Mouse (Mus musculus): ENCODE data around the gene C2. TPM values are rescaled to one million over a fixed set of nuclear protein-coding genes. Genes with fewer than 3 reads are reported as not detected.
A peak's percentile ranks its signal among the peaks of the same experiment; 100 is the strongest.
"Not testable (repeated sequence)": the region's sequence is repeated elsewhere in the genome, so short reads cannot be mapped to it uniquely, and the experiment has no call there.

The C2 gene
- polyA plus RNA-seq, 1 experiment from 2014 or later, result 0.24 TPM

GRCm38 (mm10) chr17:34849722-34850516 lies 48.1 kb downstream of the C2 start, which contains the start of the genes Skiv2l and Nelfe:
Gene Skiv2l, minus strand, starts transcription at chr17:34850210.
Gene Nelfe, plus strand, starts transcription at chr17:34850391.
- H3K4me2 ChIP-seq, result peak within 1 kb of the TSS; percentile 92
- H3K9ac ChIP-seq, result peak within 1 kb of the TSS; percentile 87
- H3K4me3 ChIP-seq, result peak within 1 kb of the TSS; percentile 91
- H3K4me1 ChIP-seq (replicated peaks), result peaks cover 16% of the 10 kb centered on the region
- H3K27ac ChIP-seq (ENCODE audit: poor library complexity, severe bottlenecking), result no peak within 1 kb of the TSS
- WGBS, result under 1% methylated on average over 64 of the region's 65 CpGs
- no peaks in the 10 kb centered on the region for H3K27me3 ChIP-seq (replicated peaks)
- H3K9me3 ChIP-seq (replicated peaks), result no peaks in the 10 kb centered on the region
- H3K36me3 ChIP-seq, result peaks cover 61% of the 10 kb centered on the region
- peak; percentile 97 for ATAC-seq (ENCODE audit: insufficient number of reproducible peaks, low FRiP score)

- Histone ChIP-seq H3K4me1 (replicated peaks) (peaks cover 16% of the 10 kb centered on the region), H3K36me3 (peaks cover 62% of the 10 kb centered on the region), H3K4me3 (no peak overlapping the region), H3K9ac (no peak overlapping the region), H3K27ac (ENCODE audit: poor library complexity, severe bottlenecking) (no peak overlapping the region), H3K9me3 (replicated peaks) (no peaks in the 10 kb centered on the region), H3K27me3 (replicated peaks) (no peaks in the 10 kb centered on the region), H3K4me2 (no peak overlapping the region)
- whole genome bisulfite sequencing, result 89% methylated on average over 7 of the region's 7 CpGs
- ATAC-seq (ENCODE audit: insufficient number of reproducible peaks, low FRiP score), result no peak
Measured at GRCm38 (mm10) chr17:34847615-34848014, 50.5 kb downstream of the C2 start.

- H3K4me2 ChIP-seq, result no peak overlapping the region
- no peak overlapping the region for H3K9ac ChIP-seq
- no peak overlapping the region for H3K4me3 ChIP-seq
- peaks cover 16% of the 10 kb centered on the region for H3K4me1 ChIP-seq (replicated peaks)
- peaks cover 62% of the 10 kb centered on the region for H3K36me3 ChIP-seq
- ATAC-seq (ENCODE audit: insufficient number of reproducible peaks, low FRiP score), result no peak
- no peaks in the 10 kb centered on the region for H3K9me3 ChIP-seq (replicated peaks)
- no peaks in the 10 kb centered on the region for H3K27me3 ChIP-seq (replicated peaks)
- no peak overlapping the region for H3K27ac ChIP-seq (ENCODE audit: poor library complexity, severe bottlenecking)
- WGBS, result 79% methylated on average over 6 of the region's 6 CpGs
Measured at GRCm38 (mm10) chr17:34847192-34847591, 50.9 kb downstream of the C2 start.

GRCm38 (mm10) chr17:34844884-34845283 lies 53.2 kb downstream of the C2 start:
- Histone ChIP-seq H3K4me3 (no peak overlapping the region), H3K36me3 (peaks cover 83% of the 10 kb centered on the region), H3K27me3 (replicated peaks) (no peaks in the 10 kb centered on the region), H3K4me1 (replicated peaks) (peaks cover 5% of the 10 kb centered on the region), H3K9ac (no peak overlapping the region), H3K4me2 (no peak overlapping the region), H3K9me3 (replicated peaks) (no peaks in the 10 kb centered on the region), H3K27ac (ENCODE audit: poor library complexity, severe bottlenecking) (no peak overlapping the region)
- ATAC-seq (ENCODE audit: insufficient number of reproducible peaks, low FRiP score), result no peak
- WGBS, result 90% methylated on average over 13 of the region's 13 CpGs

- peak; percentile 46; the same call in 1 of the 2 replicates for ATAC-seq (ENCODE audit: insufficient number of reproducible peaks, low FRiP score)
- H3K9me3 ChIP-seq (replicated peaks), result no peaks in the 10 kb centered on the region
- 83% methylated on average over 6 of the region's 6 CpGs for WGBS
- no peak overlapping the region for H3K27ac ChIP-seq (ENCODE audit: poor library complexity, severe bottlenecking)
- no peak overlapping the region for H3K9ac ChIP-seq
- H3K36me3 ChIP-seq, result peaks cover 74% of the 10 kb centered on the region
- peaks cover 22% of the 10 kb centered on the region for H3K4me1 ChIP-seq (replicated peaks)
- H3K27me3 ChIP-seq (replicated peaks), result no peaks in the 10 kb centered on the region
- no peak overlapping the region for H3K4me3 ChIP-seq
- H3K4me2 ChIP-seq, result 0 out of 2 replicates have a peak overlapping the region, but pooled peaks have one; percentile 10
Measured at GRCm38 (mm10) chr17:34840736-34841307, 57.2 kb downstream of the C2 start.

GRCm38 (mm10) chr17:34838785-34839184 lies 59.3 kb downstream of the C2 start:
- H3K9me3 ChIP-seq (replicated peaks), result no peaks in the 10 kb centered on the region
- H3K36me3 ChIP-seq, result peaks cover 56% of the 10 kb centered on the region
- 0 out of 2 replicates have a peak overlapping the region, but pooled peaks have one; percentile 5 for H3K4me3 ChIP-seq
- peaks cover 26% of the 10 kb centered on the region for H3K4me1 ChIP-seq (replicated peaks)
- no peak overlapping the region for H3K27ac ChIP-seq (ENCODE audit: poor library complexity, severe bottlenecking)
- WGBS, result 90% methylated on average over 7 of the region's 7 CpGs
- H3K27me3 ChIP-seq (replicated peaks), result no peaks in the 10 kb centered on the region
- no peak overlapping the region for H3K9ac ChIP-seq
- ATAC-seq (ENCODE audit: insufficient number of reproducible peaks, low FRiP score), result no peak
- H3K4me2 ChIP-seq, result peak overlapping the region; percentile 97

DNA sequence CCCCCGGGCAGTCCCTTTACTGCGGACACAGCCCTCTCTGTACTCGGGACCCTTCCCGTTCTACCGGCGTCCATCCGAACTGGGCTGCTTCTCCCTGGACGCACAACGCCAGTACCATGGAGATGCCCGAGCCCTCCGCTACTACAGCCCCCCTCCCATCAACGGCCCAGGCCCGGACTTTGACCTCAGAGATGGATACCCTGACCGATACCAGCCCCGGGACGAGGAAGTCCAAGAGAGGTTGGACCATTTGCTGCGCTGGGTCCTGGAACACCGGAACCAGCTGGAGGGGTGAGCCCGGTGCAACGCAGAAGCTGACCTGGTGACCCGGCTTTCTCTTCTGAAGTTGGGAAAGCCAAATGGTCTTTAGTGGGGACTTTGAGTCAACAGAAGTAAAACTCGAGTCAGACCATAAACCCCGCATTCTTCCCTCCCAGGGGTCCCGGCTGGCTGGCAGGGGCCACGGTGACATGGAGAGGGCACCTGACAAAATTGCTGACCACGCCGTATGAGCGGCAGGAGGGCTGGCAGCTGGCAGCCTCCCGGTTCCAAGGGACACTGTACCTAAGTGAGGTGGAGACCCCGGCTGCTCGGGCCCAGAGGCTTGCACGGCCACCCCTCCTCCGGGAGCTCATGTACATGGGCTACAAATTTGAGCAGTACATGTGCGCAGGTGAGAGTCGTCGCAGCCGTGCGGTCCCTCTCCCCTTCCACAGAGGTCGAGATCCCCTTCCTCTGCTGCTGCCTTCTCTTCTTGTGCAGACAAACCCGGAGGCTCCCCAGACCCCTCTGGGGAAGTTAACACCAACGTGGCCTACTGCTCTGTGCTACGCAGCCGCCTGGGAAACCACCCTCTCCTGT lies 60.4 kb downstream of the C2 start:
- no peaks in the 10 kb centered on the region for H3K9me3 ChIP-seq (replicated peaks)
- H3K4me1 ChIP-seq (replicated peaks), result peaks cover 26% of the 10 kb centered on the region
- H3K27ac ChIP-seq (ENCODE audit: poor library complexity, severe bottlenecking), result peak overlapping the region; percentile 19; the same call in 1 of the 2 replicates
- peak overlapping the region; percentile 92 for H3K4me3 ChIP-seq
- no peak for ATAC-seq (ENCODE audit: insufficient number of reproducible peaks, low FRiP score)
- H3K4me2 ChIP-seq, result peak overlapping the region; percentile 97
- no peaks in the 10 kb centered on the region for H3K27me3 ChIP-seq (replicated peaks)
- peak overlapping the region; percentile 76 for H3K9ac ChIP-seq
- 38% methylated on average over 43 of the region's 43 CpGs for WGBS
- peaks cover 56% of the 10 kb centered on the region for H3K36me3 ChIP-seq

GRCm38 (mm10) chr17:34836856-34837221 lies 61.2 kb downstream of the C2 start, which contains the start of the genes Stk19 and Dxo:
Gene Stk19, minus strand, starts transcription at chr17:34836945.
Gene Dxo, plus strand, starts transcription at chr17:34837019.
- Histone ChIP-seq H3K27me3 (replicated peaks) (no peaks in the 10 kb centered on the region), H3K9ac (peak within 1 kb of the TSS; percentile 76), H3K4me3 (peak within 1 kb of the TSS; percentile 92), H3K4me1 (replicated peaks) (peaks cover 26% of the 10 kb centered on the region), H3K36me3 (peaks cover 54% of the 10 kb centered on the region), H3K9me3 (replicated peaks) (no peaks in the 10 kb centered on the region), H3K27ac (ENCODE audit: poor library complexity, severe bottlenecking) (peak within 1 kb of the TSS; percentile 19), H3K4me2 (peak within 1 kb of the TSS; percentile 97)
- under 1% methylated on average over 40 of the region's 40 CpGs for WGBS
- peak; percentile 95 for ATAC-seq (ENCODE audit: insufficient number of reproducible peaks, low FRiP score)

DNA sequence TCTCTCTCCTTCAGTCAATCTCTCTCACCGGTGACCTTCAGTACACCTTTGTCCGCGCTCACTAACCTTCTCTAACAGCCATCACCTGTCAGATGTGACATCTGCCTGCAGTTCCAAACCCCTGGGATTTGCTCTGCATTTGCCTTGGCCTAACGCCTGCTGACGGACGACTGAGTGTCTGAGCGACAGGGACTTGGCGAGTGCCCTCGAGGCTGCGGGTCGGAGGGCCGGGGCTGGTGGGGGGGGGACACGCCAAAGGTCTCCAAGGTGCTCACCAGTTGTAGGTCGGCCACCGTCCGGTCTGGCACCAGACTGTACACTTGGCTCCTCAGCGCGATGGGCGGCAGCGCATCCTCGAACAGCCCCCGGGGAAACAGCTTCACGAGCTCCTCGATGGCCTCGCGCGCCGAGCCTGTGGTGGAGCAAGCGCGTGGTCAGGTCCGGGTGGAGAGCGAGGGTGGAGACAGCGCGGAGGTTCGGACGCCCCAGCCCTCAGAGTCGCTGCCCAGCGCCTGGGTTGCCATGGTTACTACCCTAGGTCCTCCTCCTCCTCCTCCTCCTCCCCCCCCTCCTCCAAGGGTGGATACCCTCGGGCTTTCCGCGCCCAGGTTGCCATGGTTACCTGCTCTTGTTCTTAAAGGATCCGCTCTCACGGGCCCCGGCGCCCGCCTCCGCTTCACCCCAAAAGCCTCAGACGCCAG lies 61.8 kb downstream of the C2 start:
- peak overlapping the region; percentile 92 for H3K4me3 ChIP-seq
- H3K9ac ChIP-seq, result peak overlapping the region; percentile 76
- H3K36me3 ChIP-seq, result peaks cover 54% of the 10 kb centered on the region
- WGBS, result 4% methylated on average over 48 of the region's 48 CpGs
- ATAC-seq (ENCODE audit: insufficient number of reproducible peaks, low FRiP score), result peak; percentile 88
- H3K4me2 ChIP-seq, result peak overlapping the region; percentile 97
- peaks cover 26% of the 10 kb centered on the region for H3K4me1 ChIP-seq (replicated peaks)
- H3K27me3 ChIP-seq (replicated peaks), result no peaks in the 10 kb centered on the region
- 0 out of 2 replicates have a peak overlapping the region, but pooled peaks have one; percentile 3 for H3K27ac ChIP-seq (ENCODE audit: poor library complexity, severe bottlenecking)
- H3K9me3 ChIP-seq (replicated peaks), result peaks cover 2% of the 10 kb centered on the region; the same call in 1 of the 2 replicates

- peaks cover 17% of the 10 kb centered on the region for H3K9me3 ChIP-seq (replicated peaks)
- ATAC-seq (ENCODE audit: insufficient number of reproducible peaks, low FRiP score); H3K4me2 ChIP-seq; H3K4me1 ChIP-seq (replicated peaks); H3K4me3 ChIP-seq; H3K27ac ChIP-seq (ENCODE audit: poor library complexity, severe bottlenecking); H3K27me3 ChIP-seq (replicated peaks); H3K9ac ChIP-seq: not testable (repeated sequence)
- H3K36me3 ChIP-seq, result peaks cover 76% of the 10 kb centered on the region
- WGBS, result 92% methylated on average over 1 of the region's 1 CpGs
Measured at GRCm38 (mm10) chr17:34830776-34831175, 67.3 kb downstream of the C2 start.
